Mouse (Mus musculus) heart, embryonic 11.5 days (tissue): ENCODE data around the gene Atp6v1b1. TPM values are rescaled to one million over a fixed set of nuclear protein-coding genes. Genes with fewer than 3 reads are reported as not detected.

ENCODE experiments used
- ATAC-seq: fragments of 200-750 bp; cut with Nextera tagmentation; replicated peaks from 2 replicates; pipeline ENCODE4 v1.8.0; 2017; ENCODE audit warnings: moderate library complexity; ENCODE audit not compliant: insufficient number of reproducible peaks, low FRiP score, low TSS enrichment
- H3K27ac ChIP-seq: fragments of 300-500 bp; sonication (generic); 2 replicates; pipeline ENCODE4 v1.5.1; 2014; ENCODE audit warnings: mild to moderate bottlenecking, low read depth, low read length
- H3K27me3 ChIP-seq: fragments of 300-500 bp; sonication (generic); 2 replicates; pipeline ENCODE4 v1.6.1; 2014; ENCODE audit warnings: mild to moderate bottlenecking, low read length, mixed read lengths; ENCODE audit not compliant: control insufficient read depth, insufficient read depth
- H3K36me3 ChIP-seq: fragments of 300-500 bp; sonication (generic); 2 replicates; pipeline ENCODE4 v1.6.1; 2014; ENCODE audit warnings: mild to moderate bottlenecking, low read length, moderate library complexity, mixed read lengths; ENCODE audit not compliant: control insufficient read depth, insufficient read depth
- H3K4me1 ChIP-seq: fragments of 300-500 bp; sonication (generic); 2 replicates; pipeline ENCODE4 v1.6.1; 2014; ENCODE audit warnings: low read length; ENCODE audit not compliant: control insufficient read depth, insufficient read depth
- H3K4me2 ChIP-seq: fragments of 300-500 bp; sonication (generic); 2 replicates; pipeline ENCODE4 v1.6.1; 2014; ENCODE audit warnings: mild to moderate bottlenecking, moderate library complexity
- H3K4me3 ChIP-seq: fragments of 300-500 bp; sonication (generic); 2 replicates; pipeline ENCODE4 v1.5.1; 2014; ENCODE audit warnings: low read depth, low read length
- H3K9ac ChIP-seq: fragments of 300-500 bp; sonication (generic); 2 replicates; pipeline ENCODE4 v1.6.1; 2014; ENCODE audit warnings: mild to moderate bottlenecking, low read depth, low read length, moderate library complexity
- H3K9me3 ChIP-seq: fragments of 300-500 bp; sonication (generic); replicated peaks from 2 replicates; pipeline ENCODE4 v1.6.1; 2016; ENCODE audit warnings: low read length; ENCODE audit not compliant: control insufficient read depth
- WGBS: fragments of 180-500 bp; shearing (Covaris S2); extraction: QIAGEN DNeasy Blood & Tissue Kit; methylation state at CpG from one replicate; pipeline ENCODE4 v1.1.7; 2014; ENCODE audit not compliant: insufficient replicate concordance; 5-methylcytosine and 5-hydroxymethylcytosine counted together
- polyA plus RNA-seq: library from polyadenylated mRNA; unstranded; fragments of >200 nt; fragmentation: Nextera tagmentation; extraction: Ambion mirVana; gene quantifications from 2 replicates; pipeline ENCODE4 v1.2.1, GENCODE M21; 2014

Gene Atp6v1b1
- polyA plus RNA-seq, 1 experiment from 2014 or later = not detected

- H3K36me3 ChIP-seq = no peaks in the 10 kb centered on the region
- no peak overlapping the region for H3K27ac ChIP-seq
- 1% methylated on average over 27 of the region's 27 CpGs for WGBS
- no peak overlapping the region for H3K4me2 ChIP-seq
- no peak for ATAC-seq
- H3K27me3 ChIP-seq = peaks cover 93% of the 10 kb centered on the region
- H3K4me3 ChIP-seq = no peak overlapping the region
- H3K9me3 ChIP-seq = no peaks in the 10 kb centered on the region
- peaks cover 5% of the 10 kb centered on the region; the same call in 1 of the 2 replicates for H3K4me1 ChIP-seq
- H3K9ac ChIP-seq = no peak overlapping the region
These were observed 39.6 kb upstream of the Atp6v1b1 start for GRCm38 (mm10) chr6:83703000-83703721.

DNA sequence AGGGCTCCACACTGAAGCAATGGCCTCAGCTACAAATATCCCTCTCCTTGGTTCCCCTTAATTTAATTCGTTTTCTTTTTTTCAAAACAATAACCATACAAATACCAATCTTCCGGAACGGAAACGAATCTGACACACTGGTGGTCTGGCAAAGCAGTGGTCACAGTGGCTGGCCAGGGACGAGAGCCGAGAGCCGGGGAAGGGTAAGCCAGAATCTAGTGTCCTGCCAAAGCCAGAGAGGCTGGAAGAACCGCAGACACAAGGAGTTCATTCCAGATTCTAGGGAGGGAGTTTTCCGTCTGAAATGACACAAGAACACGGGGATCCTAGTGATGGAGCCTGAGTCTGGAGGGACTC is 39.1 kb upstream of the Atp6v1b1 start:
- Histone ChIP-seq H3K4me1 (peaks cover 5% of the 10 kb centered on the region; the same call in 1 of the 2 replicates), H3K27ac (no peak overlapping the region), H3K36me3 (no peaks in the 10 kb centered on the region), H3K9me3 (no peaks in the 10 kb centered on the region), H3K27me3 (peaks cover 93% of the 10 kb centered on the region), H3K4me2 (no peak overlapping the region), H3K9ac (no peak overlapping the region), H3K4me3 (no peak overlapping the region)
- WGBS = 1% methylated on average over 10 of the region's 10 CpGs
- ATAC-seq = no peak

DNA sequence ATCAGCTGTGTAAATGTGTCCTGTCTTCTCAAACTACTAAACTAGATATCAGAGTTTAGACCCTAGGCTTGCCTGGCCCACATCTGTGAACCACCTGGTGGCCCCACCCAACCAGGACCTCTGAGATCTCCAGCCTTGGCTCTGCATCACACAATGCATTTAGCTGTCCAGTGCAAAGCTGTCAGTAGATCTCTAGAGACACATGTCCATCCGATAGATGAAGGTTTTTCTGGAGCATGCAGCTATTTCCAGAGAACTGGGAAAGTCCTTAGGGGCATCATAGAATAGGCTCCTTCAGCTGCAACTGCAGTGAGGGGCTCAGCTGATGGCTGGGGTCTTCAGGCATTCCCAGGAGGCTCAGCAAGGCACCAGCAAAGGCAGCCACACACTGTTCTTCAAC is 38.5 kb upstream of the Atp6v1b1 start:
- no peak overlapping the region for H3K27ac ChIP-seq
- 10% methylated on average over 1 of the region's 1 CpGs for WGBS
- H3K4me2 ChIP-seq = no peak overlapping the region
- no peaks in the 10 kb centered on the region for H3K36me3 ChIP-seq
- H3K9me3 ChIP-seq = no peaks in the 10 kb centered on the region
- no peak for ATAC-seq
- no peak overlapping the region for H3K4me3 ChIP-seq
- H3K9ac ChIP-seq = no peak overlapping the region
- H3K27me3 ChIP-seq = peaks cover 93% of the 10 kb centered on the region
- H3K4me1 ChIP-seq = peaks cover 5% of the 10 kb centered on the region; the same call in 1 of the 2 replicates

DNA sequence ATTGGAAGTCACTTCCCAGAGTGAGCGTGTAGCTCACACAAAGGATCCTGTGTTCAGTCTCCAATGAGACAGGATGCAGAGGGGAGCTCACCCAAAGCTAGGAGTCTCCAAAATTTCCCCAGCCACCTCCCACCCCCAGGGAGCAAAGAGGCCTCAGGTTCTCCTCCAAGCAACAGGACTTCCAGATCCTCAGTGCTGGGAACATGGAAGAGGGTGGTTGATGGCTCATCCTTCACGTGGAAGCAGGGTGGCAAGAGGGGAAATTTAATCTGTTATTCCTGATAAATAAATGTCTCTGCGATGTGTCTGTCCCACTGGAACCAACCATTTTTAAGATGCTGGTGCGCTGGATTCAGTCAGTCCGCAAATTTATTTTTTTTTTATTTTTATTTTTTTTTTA is 38.1 kb upstream of the Atp6v1b1 start:
- H3K4me2 ChIP-seq = no peak overlapping the region
- H3K36me3 ChIP-seq = no peaks in the 10 kb centered on the region
- H3K9ac ChIP-seq = no peak overlapping the region
- WGBS = 19% methylated on average over 5 of the region's 5 CpGs
- H3K9me3 ChIP-seq = no peaks in the 10 kb centered on the region
- no peak overlapping the region for H3K4me3 ChIP-seq
- peaks cover 5% of the 10 kb centered on the region; the same call in 1 of the 2 replicates for H3K4me1 ChIP-seq
- no peak for ATAC-seq
- H3K27ac ChIP-seq = no peak overlapping the region
- H3K27me3 ChIP-seq = peaks cover 93% of the 10 kb centered on the region

GRCm38 (mm10) chr6:83707738-83708510 is 34.9 kb upstream of the Atp6v1b1 start:
- H3K27me3 ChIP-seq = peaks cover 99% of the 10 kb centered on the region

DNA sequence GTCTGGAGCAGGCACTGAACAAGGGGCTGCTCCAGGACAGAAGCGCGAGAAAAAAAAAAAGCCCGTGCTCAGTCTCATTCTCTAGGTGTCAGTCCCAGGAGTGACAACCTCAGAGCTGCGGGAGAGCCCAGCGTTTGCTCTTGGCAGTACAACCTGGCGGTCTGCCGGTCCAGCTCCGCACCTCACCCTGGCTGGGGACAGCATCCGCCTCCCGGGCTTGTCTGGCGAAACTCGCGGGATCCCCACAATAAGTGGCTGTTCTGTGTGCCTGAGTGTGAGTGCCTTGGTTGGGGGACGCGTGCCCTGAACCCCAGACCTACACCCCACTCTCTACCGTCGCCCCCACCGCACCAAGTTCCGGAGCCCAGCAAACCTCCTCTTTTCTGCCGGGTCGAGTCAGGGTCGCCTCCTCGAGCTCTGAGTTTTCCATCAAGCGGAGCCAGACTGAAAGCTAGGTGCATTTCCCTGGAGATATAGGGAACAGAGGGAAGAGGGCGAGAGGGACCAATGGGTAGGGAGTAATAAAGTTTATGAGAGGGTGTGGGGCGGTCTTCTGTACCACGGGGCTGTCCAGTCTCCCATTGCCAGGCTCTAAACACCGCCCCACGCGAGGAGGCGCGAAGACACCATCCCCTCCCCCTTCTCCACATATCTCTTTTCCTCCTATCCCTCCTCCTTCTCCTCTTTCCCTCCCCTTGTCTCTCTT is 32.3 kb upstream of the Atp6v1b1 start:
- H3K9ac ChIP-seq = no peak overlapping the region
- peaks cover 15% of the 10 kb centered on the region for H3K4me1 ChIP-seq
- H3K36me3 ChIP-seq = no peaks in the 10 kb centered on the region
- H3K27ac ChIP-seq = no peak overlapping the region
- peaks cover 100% of the 10 kb centered on the region for H3K27me3 ChIP-seq
- WGBS = 1% methylated on average over 32 of the region's 32 CpGs
- H3K4me3 ChIP-seq = peak overlapping the region; percentile 41
- no peaks in the 10 kb centered on the region for H3K9me3 ChIP-seq
- ATAC-seq = peak; percentile 33
- peak overlapping the region; percentile 69 for H3K4me2 ChIP-seq

More at GRCm38 (mm10) chr6:83707738-83708510, 34.9 kb upstream of the Atp6v1b1 start:
- no peak overlapping the region for H3K4me2 ChIP-seq
- H3K9ac ChIP-seq = no peak overlapping the region
- ATAC-seq = no peak
- H3K36me3 ChIP-seq = no peaks in the 10 kb centered on the region
- H3K9me3 ChIP-seq = no peaks in the 10 kb centered on the region
- H3K27ac ChIP-seq = no peak overlapping the region
- WGBS = 8% methylated on average over 6 of the region's 6 CpGs
- H3K4me3 ChIP-seq = no peak overlapping the region
- H3K4me1 ChIP-seq = peaks cover 15% of the 10 kb centered on the region

DNA sequence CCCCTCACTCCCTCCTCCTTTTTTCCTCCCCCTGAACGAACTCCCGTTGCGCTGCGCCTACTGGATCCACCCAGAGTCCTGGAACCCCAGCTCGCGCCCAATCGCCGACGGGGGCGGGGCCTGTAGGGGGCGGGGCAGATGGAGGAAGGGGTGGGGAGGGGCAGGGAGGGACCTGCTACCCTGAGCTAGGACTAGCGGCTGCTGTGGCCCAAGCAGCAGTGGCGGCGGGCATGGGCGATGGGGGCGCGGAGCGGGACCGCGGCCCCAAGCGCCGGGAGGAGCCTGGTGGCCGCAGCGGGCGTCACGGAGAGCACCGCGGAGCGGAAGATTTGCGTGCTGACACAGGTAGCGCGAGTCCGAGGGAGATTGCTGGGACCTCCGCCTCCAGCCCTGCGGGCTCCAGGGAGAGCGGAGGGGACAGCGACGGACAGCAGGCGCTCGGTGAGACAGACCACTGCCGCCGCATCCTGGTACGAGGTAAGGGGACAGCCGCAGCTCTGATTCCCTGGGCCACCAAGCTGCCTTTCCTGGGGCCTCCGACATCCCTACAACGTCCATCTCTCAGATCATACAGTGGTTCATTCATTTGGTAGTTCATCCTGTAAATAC is 31.6 kb upstream of the Atp6v1b1 start, which contains the start of gene Vax2:
Vax2 (plus strand) TSS at position 198 of the 609 bp plus-strand sequence.
- no peak within 1 kb of the TSS for H3K27ac ChIP-seq
- no peaks in the 10 kb centered on the region for H3K36me3 ChIP-seq
- H3K4me3 ChIP-seq = peak within 1 kb of the TSS; percentile 41
- H3K9ac ChIP-seq = no peak within 1 kb of the TSS
- peaks cover 100% of the 10 kb centered on the region for H3K27me3 ChIP-seq
- ATAC-seq = peak; percentile 78
- peaks cover 15% of the 10 kb centered on the region for H3K4me1 ChIP-seq
- WGBS = under 1% methylated on average over 44 of the region's 46 CpGs
- peak within 1 kb of the TSS; percentile 69 for H3K4me2 ChIP-seq
- no peaks in the 10 kb centered on the region for H3K9me3 ChIP-seq
